Mouse (Mus musculus): ENCODE data around the gene Chl1. TPM values are rescaled to one million over a fixed set of nuclear protein-coding genes. Genes with fewer than 3 reads are reported as not detected.

Gene Chl1
- total RNA-seq, 2 experiments from 2014 or later, result 106 to 122 TPM

DNA sequence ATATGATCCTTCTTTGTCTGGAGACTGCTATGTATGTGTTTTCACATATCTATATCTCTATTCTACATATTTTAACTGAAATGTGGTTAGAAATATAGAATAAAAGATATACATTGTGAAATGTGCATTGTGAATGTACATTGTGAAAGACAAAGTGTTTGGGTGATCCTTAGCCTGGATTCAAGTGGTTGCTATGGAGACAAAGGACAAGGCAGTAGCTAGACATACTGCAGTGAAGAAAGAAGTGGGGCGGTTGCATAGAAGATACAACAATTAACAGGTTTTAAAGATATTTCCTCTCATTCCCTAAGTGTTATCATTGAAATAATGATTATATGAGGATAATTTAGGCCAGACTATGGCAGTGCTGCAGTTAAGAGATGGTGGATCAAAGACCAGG is 146.4 kb downstream of the Chl1 start:
- DNase-seq (ENCODE audit: low spot score in 2 of 2), result no peak

DNA sequence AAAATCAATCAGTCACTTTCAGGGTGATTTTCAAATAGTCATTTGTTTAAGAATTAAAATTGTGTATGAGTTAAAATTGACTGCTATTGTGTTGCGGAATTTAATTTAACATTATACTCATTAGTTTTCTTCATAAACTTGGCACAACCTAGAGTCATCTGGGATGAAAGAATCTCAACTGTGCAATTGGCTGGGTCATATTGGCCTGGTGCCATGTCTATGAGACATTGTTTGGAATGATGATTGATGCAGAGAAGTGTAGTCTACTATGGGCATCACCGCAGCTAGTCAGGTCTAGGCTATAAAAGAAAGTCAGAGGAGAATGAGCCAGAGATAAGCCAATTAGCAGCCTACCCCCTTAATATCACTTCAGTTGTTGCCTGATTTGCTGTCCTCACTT is 148.8 kb downstream of the Chl1 start:
- DNase-seq (ENCODE audit: low spot score in 2 of 2), result no peak

DNA sequence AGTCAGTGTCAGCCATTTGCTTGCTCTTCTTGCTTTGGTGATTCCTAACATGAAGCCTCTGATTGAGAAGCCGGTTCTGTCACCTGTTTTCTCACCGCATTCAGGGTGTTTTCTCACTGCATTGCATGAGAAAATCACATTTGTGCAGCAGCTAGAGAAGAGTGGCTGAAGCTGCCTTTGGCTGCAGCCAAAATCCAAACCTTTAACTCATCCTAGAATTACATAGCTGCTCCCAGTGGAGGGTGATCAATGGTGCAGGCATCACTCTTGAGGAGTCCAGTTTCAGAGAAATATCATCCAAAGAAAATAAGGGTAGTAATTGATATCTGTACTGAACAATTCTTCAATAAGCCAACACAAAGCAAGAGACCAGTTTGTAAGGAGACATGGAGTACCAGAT is 154.8 kb downstream of the Chl1 start:
- no peak for DNase-seq (ENCODE audit: low spot score in 2 of 2)

DNA sequence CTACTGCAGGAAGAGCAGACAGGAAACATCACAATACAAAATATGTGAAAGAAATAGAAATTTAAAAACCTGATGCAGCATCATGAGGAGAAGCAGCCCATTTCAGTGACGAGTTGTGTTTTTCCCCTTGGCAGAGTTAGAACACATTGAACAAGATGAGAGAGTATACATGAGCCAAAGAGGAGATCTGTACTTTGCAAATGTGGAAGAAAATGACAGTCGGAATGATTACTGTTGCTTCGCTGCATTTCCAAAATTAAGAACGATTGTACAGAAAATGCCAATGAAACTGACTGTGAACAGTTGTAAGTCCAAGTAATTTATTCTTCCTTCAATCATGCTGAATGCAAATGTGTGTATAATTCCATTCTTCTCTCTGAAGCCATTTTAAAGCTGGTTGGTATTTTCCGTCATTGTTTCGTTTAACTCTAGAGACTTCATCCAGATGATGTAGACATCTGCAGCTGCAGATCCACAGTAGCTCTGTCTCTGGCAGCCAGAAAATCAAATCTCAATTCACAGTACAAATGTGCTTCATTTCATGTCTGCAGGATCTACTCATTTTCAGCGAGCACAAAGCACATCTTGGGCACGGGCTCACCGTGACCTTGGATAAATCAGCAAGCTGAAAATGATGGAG is 155.4 kb downstream of the Chl1 start:
- no peak for DNase-seq (ENCODE audit: low spot score in 2 of 2)

DNA sequence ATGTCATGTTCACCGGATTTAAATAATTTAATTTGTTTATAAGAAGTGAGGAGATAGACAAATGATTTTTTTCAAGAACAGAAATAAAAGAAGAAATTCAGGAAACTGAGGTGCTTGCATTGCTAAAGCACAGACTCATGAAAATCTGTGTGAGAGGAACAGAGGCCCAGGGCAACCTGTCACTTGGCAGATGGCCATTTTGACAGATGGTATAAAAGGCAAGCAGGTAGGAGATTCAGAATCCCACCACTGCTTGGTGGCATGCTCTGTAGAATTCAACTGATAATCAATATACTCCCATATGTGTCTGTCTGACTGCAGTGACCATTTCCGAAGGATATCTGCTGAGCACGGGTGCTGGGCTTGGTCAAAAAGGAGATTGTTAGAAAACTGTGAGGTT is 162.7 kb downstream of the Chl1 start:
- DNase-seq (ENCODE audit: low spot score in 2 of 2), result no peak

DNA sequence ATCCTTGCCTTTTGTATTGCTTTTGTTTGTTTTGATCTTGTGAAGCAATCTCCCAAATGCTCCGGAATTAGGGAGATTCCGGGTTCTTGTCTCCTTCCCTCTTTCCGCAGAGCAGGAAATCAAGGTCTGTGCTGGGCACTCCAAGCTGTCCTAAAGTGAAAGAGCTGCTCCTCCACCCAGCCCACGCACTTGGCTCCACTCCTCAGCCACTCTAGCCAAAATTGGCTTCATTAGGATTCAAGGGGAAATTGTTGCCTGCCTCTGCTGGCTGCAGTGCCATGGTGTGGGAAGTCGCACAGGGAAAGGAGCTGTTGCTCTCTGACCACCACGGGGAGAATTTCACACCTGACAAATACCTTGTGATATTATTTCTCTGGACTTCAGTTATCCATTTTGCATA is 163.9 kb downstream of the Chl1 start:
- peak; percentile 71 to 85 for DNase-seq (ENCODE audit: low spot score in 2 of 2)

DNA sequence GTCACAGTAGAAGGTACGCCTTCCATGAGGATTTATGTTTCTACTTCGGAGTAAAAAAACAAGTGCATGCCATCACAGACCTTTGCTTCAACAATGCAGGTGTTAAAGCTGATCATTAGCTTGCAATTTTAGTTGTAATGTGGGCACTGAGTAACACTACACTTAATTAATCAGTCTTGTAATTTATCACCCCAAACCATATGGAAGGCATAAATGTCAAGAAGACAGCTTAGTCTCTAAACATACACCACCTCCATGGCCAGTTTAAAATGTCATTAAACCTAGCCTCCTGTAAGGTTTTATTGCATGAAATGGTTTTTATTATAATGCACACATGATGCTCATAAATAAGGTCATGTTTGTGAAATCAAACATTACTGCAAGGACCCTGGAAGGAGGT is 164.8 kb downstream of the Chl1 start:
- DNase-seq (ENCODE audit: low spot score in 2 of 2), result no peak

DNA sequence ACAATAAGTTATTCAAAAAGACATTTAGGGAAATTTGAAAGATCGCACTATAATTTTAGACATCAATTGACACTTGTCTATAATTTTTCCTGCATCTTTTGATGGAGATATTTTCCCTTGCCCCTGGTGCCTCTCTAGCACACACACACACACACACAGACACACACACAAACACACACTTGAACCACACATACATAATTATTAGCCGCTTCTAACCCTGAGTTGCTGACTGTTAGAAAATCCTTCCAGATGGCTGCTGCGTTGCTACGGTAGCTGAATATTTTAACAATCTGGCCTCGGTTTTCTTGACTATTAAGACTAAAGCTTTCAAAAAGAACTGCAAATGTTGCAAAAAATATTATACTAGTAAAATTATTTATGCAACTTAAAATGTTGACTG is 166.3 kb downstream of the Chl1 start:
- DNase-seq (ENCODE audit: low spot score in 2 of 2), result no peak

DNA sequence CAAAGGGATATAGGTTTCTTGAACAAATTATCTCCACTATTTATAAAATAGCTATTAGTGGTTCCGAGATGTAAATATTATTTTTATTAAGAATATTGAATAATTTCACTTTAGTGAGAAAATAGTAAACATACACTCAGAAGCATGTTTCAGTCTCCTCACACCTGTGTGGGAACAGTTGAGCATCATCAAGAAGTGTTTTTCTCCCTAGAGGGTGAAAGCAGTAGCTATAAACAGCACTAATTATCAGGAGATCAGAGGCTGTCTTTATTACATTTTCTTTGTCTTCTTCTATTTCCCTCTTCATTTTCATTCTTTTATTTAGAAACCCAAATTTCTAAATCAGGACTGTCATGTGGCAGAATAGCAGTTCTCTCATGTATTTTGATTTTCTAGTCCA is 166.7 kb downstream of the Chl1 start:
- DNase-seq (ENCODE audit: low spot score in 2 of 2), result no peak

DNA sequence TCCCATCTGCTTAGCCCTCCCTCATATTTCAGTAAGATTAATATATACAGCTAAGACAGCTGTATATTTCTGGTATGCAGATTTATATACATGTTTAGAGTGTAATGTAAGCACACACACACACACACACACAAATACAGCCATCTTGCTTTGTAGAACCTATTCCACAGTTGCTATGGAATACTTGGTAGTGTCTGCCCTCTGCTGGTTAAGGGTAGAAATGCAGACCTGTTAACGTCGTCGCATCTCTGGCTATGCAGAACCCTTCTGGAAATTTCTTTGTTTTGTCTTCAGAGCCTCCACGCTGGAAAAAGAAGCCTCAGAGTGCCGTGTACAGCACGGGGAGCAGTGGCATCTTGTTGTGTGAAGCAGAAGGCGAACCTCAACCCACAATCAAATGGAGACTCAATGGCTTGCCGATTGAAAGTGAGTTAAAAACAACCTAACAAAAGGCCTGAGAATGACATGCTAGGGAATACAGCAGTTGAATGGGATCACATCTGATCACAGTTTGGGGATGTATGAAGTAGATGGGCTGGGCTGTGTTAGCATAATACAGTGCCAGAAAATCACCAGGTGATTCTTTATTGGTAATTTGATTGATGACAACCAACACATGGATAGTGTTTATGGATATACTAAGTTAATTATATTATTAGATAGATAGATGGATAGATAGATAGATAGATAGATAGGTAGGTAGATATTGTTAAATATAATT is 172.6 kb downstream of the Chl1 start:
- peak; percentile 80 to 83 for DNase-seq (ENCODE audit: low spot score in 2 of 2)

DNA sequence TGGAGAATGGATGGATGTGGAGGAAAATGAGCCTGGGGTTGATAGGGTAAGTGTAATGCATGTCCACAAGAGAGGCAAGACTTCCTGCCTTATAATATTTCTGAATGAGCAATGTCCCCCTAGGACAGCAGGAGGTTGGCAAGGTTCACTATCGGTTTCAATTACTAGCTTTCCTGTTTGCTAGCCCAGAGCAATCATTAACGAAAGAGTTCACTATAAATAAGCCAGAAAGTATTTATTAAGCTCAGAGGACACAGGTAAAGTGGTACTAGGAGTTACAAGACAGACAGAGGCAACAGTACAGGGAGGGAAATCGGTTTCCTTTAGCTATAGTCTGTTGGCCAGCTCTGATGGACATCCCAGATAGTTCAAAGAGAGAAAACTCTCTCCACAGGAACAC is 182.1 kb downstream of the Chl1 start:
- DNase-seq (ENCODE audit: low spot score in 2 of 2), result no peak

DNA sequence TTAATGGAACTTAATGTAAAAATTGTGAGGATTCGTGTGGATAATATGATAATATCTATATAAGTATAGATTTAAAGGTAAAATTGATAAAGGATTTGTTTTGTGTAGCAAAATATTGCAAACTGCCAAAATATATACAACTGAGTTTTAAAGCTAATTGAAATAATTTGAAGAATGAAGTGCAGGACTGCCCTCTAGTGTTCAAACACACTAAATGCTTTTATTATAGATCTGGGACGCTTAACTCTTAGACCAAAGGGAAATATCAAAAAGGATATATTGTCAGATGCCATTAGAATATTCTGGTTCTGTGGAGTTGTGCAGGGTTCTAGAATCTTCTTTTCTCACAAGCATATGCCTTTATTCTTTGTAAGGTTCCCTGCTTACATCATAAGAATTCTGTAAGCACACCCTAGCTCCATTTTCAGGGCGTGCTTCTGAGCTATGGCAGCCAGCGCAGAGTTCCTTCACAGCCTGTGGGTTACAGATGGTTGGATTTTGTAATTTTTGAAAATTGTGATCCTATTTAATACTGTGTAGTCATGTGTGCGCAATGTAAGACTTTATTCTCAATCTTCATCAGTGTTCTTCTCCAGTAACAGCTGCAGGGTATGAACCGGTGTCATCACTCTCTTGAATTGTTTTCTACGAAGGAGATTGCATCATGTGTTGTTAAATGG is 187.1 kb downstream of the Chl1 start:
- no peak for DNase-seq (ENCODE audit: low spot score in 2 of 2)

DNA sequence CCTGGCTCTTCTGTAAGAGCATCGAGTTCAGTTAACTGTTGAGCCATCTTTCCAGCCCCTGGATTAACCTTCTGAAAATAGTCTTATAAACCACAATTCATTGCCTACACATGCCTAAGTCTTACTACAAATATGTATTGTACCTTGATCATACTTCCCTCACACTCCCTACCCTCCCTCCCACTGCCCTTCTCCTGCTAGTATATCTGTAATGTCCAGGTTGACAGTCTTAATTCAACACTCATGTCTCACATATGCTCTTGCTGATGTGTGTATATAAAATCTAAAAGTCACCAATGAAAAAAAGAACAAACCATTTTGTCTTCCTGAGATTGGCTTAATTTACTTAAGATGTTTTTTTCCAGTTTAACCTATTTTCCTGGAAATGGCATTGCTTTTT is 189.1 kb downstream of the Chl1 start:
- DNase-seq (ENCODE audit: low spot score in 2 of 2), result no peak

DNA sequence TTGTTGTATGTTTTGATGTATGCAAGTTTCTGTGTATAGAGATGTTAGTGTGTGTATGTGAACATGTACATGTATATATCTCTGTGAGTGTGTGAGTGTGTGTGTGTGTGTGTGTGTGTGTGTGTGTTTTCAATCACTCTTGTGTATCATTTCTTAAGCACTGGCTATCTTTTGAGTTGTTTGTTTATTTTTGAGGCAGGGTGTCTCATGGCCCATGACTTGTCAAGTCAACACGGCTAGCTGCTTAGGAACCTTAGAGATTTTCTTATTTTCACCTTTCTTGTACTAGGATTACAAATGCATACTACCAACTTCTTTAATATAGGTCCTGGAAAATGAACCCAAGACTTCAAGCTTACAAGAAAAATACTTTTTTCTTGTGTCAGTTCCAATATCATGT is 189.5 kb downstream of the Chl1 start:
- no peak for DNase-seq (ENCODE audit: low spot score in 2 of 2)

DNA sequence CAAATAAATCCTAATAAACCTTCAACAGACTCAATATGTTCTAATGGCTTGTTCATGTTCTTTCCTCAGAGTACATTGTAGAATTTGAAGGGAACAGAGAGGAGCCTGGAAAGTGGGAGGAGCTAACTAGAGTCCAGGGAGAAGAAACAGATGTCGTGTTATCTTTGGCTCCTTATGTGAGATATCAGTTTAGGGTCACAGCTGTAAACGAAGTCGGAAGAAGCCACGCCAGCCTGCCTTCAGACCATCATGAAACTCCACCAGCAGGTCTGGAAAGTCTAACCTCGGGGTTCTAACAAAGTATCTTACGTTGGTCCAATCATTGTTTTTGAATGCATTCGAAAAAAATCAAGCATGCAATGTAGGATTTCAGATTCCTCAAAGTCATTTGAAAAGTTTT is 189.9 kb downstream of the Chl1 start:
- DNase-seq (ENCODE audit: low spot score in 2 of 2), result no peak

DNA sequence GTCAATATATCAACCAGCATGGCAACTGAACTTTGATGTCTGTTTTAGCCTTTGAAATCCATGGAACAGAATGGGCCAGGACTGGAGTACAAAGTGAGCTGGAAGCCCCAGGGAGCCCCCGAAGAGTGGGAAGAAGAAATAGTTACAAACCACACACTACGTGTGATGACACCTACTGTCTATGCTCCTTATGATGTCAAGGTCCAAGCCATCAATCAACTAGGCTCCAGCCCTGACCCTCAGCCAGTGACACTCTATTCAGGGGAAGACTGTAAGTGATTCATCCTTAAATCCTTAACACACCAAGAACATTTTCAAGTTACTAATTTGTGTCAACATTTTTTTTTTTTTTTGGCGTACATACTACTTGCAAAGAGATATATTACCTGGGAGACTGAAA is 196.0 kb downstream of the Chl1 start:
- no peak for DNase-seq (ENCODE audit: low spot score in 2 of 2)

DNA sequence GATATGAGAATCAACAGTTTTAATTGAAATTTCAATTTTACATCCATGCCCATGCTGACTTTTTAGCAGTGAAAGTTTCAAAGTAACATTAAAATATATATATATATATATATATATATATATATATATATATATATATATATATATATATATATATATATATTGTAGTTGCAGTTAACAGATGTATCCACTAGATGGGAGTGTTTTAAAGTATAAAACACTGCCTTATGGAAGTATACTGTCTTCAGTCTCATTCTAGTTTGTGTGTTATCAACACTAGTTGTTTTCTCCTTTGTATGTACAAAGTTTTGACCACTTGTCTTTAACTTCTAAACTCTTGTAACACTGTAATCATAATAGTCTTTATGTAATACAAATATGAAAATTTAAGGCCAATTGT is 228.9 kb downstream of the Chl1 start:
- DNase-seq (ENCODE audit: low spot score in 2 of 2), result no peak

DNA sequence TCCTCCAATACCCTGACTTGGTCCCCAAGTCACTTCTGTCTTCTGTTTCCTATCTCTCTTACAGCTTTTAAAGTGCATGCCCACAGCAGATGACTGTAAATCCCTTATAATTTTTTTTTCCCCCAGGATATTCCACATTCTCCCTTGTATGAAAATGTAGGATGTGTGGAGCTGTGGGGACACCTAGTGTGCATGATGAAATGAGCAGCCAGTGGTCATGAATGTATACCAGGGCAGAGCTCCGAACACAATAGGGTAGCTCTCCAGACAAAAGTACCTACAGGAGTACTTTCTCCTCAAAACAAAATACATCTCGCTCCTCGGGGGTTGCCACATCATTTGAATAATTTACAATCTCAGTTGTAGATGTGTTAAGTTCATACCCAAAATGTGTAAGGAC is 232.4 kb downstream of the Chl1 start:
- no peak for DNase-seq (ENCODE audit: low spot score in 2 of 2)

DNA sequence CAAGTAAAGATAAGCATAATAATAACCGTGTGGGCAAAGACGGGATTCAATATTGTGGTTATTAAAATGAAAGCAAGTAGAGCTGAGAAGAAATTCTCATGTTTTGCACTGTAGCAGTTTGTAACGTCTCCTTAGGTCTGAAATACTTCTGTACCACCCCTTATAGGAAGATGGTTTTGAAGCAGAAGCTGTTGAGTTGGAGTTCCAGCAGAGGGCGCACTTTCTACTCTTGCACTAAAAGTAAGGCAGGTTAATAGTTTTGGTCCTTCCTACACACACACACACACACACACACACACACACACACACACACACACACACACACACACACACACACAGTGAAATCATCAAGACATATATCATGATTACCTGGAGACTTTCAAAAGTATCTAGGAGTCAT is 235.7 kb downstream of the Chl1 start:
- DNase-seq (ENCODE audit: low spot score in 2 of 2), result peak; percentile 64 to 69

DNA sequence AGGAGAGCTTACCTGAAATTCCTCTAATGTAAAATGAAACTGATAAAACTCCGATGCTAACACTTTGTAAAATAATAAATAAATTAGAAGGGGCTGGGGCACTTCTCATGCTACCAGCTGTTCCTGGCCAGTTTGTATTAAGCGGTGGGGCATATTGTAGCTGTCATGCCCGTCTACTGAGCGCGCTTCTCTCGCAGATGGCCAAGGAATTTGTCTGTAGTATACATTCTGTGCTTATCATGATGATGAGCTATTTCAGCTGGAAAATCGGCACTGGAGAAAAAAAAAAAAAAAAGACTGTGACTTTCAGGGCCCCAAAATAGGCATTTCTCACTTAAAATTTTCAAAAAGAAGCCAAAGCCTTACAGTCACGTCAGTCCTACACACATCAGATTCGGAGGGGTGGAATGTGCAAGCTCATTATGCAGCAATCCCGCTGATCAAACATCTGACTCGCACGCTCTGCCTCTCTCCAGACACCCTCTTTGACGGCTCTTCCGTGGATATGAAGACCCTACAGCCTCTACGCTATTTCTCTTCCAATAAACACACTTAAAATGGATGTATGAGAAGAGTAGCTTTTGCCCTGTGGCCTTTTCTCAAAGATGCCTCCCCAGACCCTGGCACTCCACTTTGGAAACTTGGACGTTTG is 238.9 kb downstream of the Chl1 start:
- peak in 1 of 2 experiments; percentile 18 for DNase-seq (ENCODE audit: low spot score in 2 of 2)

DNA sequence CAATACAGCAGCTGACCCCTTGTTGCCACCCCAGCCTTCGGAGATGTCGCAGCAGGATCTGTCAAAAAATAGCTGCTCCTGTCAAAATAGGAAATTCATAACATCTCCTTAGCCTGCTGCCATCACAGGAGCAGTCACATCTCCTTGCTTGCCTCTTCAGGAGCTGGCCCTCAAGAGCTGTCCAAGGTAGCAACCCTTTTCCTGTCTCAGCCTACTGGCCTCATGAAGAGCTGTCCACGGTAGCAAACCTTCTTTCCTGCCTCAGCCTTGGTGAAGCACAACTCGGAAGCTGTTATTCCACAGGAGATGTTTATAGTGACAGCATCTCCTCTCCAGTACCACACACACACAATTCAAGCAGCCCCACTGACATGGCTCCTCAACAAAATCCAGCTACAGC is 243.5 kb downstream of the Chl1 start:
- DNase-seq (ENCODE audit: low spot score in 2 of 2), result no peak

DNA sequence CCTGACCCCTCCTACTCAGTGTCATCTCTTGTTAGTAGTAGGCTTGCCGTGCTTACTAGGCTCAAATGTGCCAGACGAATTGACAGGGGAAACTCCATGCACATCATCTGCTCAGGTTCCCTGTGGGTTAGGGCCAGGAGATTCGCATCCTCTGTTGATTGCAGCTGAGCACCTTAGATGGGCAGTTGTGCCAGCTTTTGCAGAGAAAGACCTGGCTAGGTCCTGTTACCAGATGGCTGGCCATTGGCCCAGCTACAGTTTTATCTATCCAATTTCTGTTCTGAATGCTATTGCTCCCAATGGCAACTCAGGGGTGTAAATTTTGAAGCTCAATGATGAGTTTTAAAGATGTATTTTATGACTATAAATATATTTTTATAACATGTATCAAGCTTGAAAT is 256.4 kb downstream of the Chl1 start:
- DNase-seq (ENCODE audit: low spot score in 2 of 2), result no peak

Measured in left cerebral cortex, adult 18-20 months (tissue).